Mouse (Mus musculus) layer of hippocampus, adult 11-12 months (tissue): ENCODE measurements around the gene Ssty2.
"Not testable (repeated sequence)": the region's sequence is repeated elsewhere in the genome, so short reads cannot be mapped to it uniquely, and the experiment has no call there.

Experiments
- DNase-seq: peaks from one replicate; pipeline ENCODE4 v3.0.0; 2022; ENCODE audit warnings: low spot score

The Ssty2 gene

GRCm38 (mm10) chrY:67047972-67048371, at the start of gene Ssty2:
TSS of gene Ssty2 (minus strand) at chrY:67048072.
- DNase-seq, result not testable (repeated sequence)
